In the genomic region with DNA sequence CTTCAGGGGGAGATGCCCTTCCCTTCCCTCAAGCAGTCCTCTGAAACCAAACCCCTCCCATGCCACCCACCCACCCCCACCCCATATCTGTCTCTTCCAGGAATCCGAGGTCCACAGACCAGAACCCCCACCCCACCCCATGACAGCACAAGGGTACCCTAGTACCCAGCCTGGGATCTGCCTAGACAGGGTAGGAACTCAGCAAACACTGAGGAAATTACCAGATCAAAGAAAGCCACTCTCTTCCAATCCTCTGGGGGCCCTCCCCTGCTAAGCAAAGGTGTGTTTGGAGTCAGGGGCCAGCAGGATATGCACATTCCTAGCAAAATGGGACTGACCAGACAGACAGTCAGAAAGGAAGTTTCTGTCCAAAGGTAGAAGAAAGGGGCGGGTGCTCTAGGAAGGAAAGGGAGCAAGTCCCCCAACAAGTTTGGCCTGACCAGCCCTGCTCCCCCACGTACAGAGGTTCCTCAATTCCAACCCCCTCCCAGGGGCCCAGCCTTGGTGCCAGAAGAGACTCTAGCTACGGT, we compare ENCODE assay signal across 8 mouse cellular contexts. TPM values are rescaled to one million over a fixed set of nuclear protein-coding genes. Genes with fewer than 3 reads are reported as not detected.
DNase-seq lines count a peak whose midpoint lies in the region; ATAC-seq and TF ChIP-seq lines count a peak whose summit lies in the region.
"Had no signal": no experiment of that assay in that cellular context is flagged by ENCODE, and none has a peak within 500 bp of the region (broad histone marks: within the 10 kb centered on the region; RNA-seq: fewer than 3 reads in every experiment).

No protein-coding gene starts in this region.

- ATAC-seq in neural tube, embryonic 11.5 days (ENCODE audit: insufficient read depth, low FRiP score, low TSS enrichment): no peak
- no peak for ATAC-seq in hindbrain, embryonic 12.5 days (ENCODE audit: low FRiP score)
- ATAC-seq in liver, postnatal 0 days: no peak

- H3K9ac ChIP-seq in neural tube, embryonic 11.5 days (ENCODE audit: low read length): peak overlapping the region; percentile 93; the same call in 1 of the 2 replicates
- peak overlapping the region; percentile 88; the same call in 1 of the 2 replicates for H3K9ac ChIP-seq in hindbrain, embryonic 12.5 days
- no peak overlapping the region for H3K9ac ChIP-seq in liver, postnatal 0 days (replicated peaks)

- TF ChIP-seq CTCF in liver, postnatal 0 days (IDR thresholded peaks at IDR 0.05; ENCODE audit: low read depth): no peak

- no peak overlapping the region for H3K27ac ChIP-seq in neural tube, embryonic 11.5 days (ENCODE audit: low read depth, low read length)
- no peak overlapping the region for H3K27ac ChIP-seq in hindbrain, embryonic 12.5 days
- no peak overlapping the region for H3K27ac ChIP-seq in liver, postnatal 0 days (ENCODE audit: low read depth)

- no peaks in the 10 kb centered on the region for H3K27me3 ChIP-seq in neural tube, embryonic 11.5 days (ENCODE audit: control insufficient read depth, insufficient read depth, low read length)
- H3K27me3 ChIP-seq in hindbrain, embryonic 12.5 days: peaks cover 33% of the 10 kb centered on the region
- peaks cover 16% of the 10 kb centered on the region for H3K27me3 ChIP-seq in liver, postnatal 0 days (ENCODE audit: insufficient read depth, low read length)

- DNase-seq in neural tube, embryonic 11.5 days (ENCODE audit: low spot score): no peak
- DNase-seq in neural tube, embryonic 10.5 days (ENCODE audit: extremely low spot score, low spot score): no peak
- DNase-seq in liver, postnatal 0 days: peak; percentile 15
- no peak for DNase-seq in ovary, postnatal 14 days (ENCODE audit: low spot score)
- no peak for DNase-seq in adrenal gland, postnatal 10 days
- no peak for DNase-seq in cerebellum, adult 18-20 months
- DNase-seq: cerebellum, postnatal 14 days had no signal

- peak overlapping the region; percentile 80 for H3K4me3 ChIP-seq in neural tube, embryonic 11.5 days (ENCODE audit: low read depth, low read length)
- peak overlapping the region; percentile 78 for H3K4me3 ChIP-seq in hindbrain, embryonic 12.5 days
- H3K4me3 ChIP-seq in liver, postnatal 0 days (ENCODE audit: low read depth, low read length): 0 out of 2 replicates have a peak overlapping the region, but pooled peaks have one; percentile 90

- no peaks in the 10 kb centered on the region for H3K9me3 ChIP-seq in neural tube, embryonic 11.5 days (ENCODE audit: control insufficient read depth, low read length)
- H3K9me3 ChIP-seq in hindbrain, embryonic 12.5 days (replicated peaks): no peaks in the 10 kb centered on the region
- no peaks in the 10 kb centered on the region for H3K9me3 ChIP-seq in liver, postnatal 0 days (ENCODE audit: low read length)

- WGBS in neural tube, embryonic 11.5 days: 24% methylated on average over 4 of the region's 4 CpGs
- 28% methylated on average over 4 of the region's 4 CpGs for WGBS in hindbrain, embryonic 12.5 days
- WGBS in liver, postnatal 0 days (ENCODE audit: insufficient replicate concordance): 48% methylated on average over 4 of the region's 4 CpGs

- no peaks in the 10 kb centered on the region; the same call in 1 of the 2 replicates for H3K36me3 ChIP-seq in neural tube, embryonic 11.5 days (ENCODE audit: control insufficient read depth, insufficient read depth, low read length)
- H3K36me3 ChIP-seq in hindbrain, embryonic 12.5 days: 0 out of 2 replicates have a peak, but pooled peaks cover 2% of the 10 kb centered on the region
- no peaks in the 10 kb centered on the region for H3K36me3 ChIP-seq in liver, postnatal 0 days (replicated peaks; ENCODE audit: insufficient read depth, low read length)

- H3K4me1 ChIP-seq in neural tube, embryonic 11.5 days (ENCODE audit: control insufficient read depth, insufficient read depth, low read length): peaks cover 36% of the 10 kb centered on the region
- peaks cover 73% of the 10 kb centered on the region for H3K4me1 ChIP-seq in hindbrain, embryonic 12.5 days
- peaks cover 14% of the 10 kb centered on the region; the same call in 1 of the 2 replicates for H3K4me1 ChIP-seq in liver, postnatal 0 days (ENCODE audit: insufficient read depth)

- peak overlapping the region; percentile 93 for H3K4me2 ChIP-seq in neural tube, embryonic 11.5 days (ENCODE audit: low read depth)
- peak overlapping the region; percentile 87 for H3K4me2 ChIP-seq in hindbrain, embryonic 12.5 days (replicated peaks)
- peak overlapping the region; percentile 97 for H3K4me2 ChIP-seq in liver, postnatal 0 days (ENCODE audit: low read depth, low read length)

- no peak for TF ChIP-seq EP300 in liver, postnatal 0 days (IDR thresholded peaks at IDR 0.05; ENCODE audit: low read depth)

RNA-seq across cellular contexts. Expression of gene Foxp4, which starts 3.2 kb away (rescaled TPM):
- 34.5 and 35.8 TPM in 2 replicates for polyA plus RNA-seq in neural tube, embryonic 11.5 days (2014; fragmentation: Nextera tagmentation; extraction: Ambion mirVana)
- 40.6 and 41.7 TPM in 2 replicates for polyA plus RNA-seq in hindbrain, embryonic 12.5 days (2016; fragmentation: Nextera tagmentation; extraction: Ambion mirVana)
- 5.9 and 6.2 TPM in 2 replicates for polyA plus RNA-seq in liver, postnatal 0 days (2015; fragmentation: Nextera tagmentation; extraction: Ambion mirVana)
- 10 to 100 TPM; 24.8 to 25.6 TPM for total RNA-seq in adrenal gland, postnatal 10 days (2021)
